Mouse (Mus musculus): ENCODE measurements at regions not wholly inside any gene's neighbourhood (a gene's known extent, or its start where the extent isn't known, plus 50 kb on each side); places are given as distances from the start of the nearest gene placed in this dataset.

DNA sequence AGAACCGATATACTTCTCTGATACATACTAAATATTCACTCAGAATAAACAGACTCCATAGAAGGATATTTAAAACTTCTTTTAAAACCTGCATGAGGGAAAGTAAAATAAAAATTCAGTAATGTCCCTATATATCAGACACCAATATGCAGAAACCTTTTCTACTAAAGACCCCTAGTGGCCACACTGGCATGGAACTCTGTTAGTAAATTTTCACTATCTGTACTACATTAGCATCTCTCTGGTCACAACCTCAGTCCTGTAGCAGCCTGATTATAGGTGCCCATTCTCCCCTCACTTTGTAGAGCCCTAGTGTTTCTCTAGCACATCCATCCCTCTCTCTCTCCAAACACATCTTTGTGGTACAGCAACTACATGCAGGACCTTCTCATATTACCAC lies 970.3 kb downstream of the Cdh11 start:
- DNase-seq (ENCODE audit: low spot score) = no peak

DNA sequence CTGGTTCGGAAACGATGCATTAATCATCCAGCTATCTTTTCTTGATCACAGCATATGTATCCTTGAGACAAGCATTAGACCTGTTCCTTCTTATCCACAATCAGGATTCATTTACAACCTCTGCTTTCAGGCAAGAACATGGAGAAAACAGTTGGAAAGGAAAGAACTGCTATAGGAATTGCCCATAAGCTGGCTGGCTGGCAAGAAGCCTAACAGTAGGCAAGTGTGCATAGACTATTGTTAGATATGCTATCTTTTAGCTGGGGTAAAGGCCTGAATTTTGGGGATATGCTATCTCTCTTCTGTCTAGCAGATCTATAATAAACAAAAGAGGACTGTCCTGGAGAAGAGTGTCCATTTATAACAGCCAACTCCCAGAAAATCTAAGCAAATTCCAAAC lies 981.9 kb downstream of the Cdh11 start:
- DNase-seq (ENCODE audit: low spot score) = no peak

- no peak for DNase-seq (ENCODE audit: low spot score)
These were observed 983.3 kb downstream of the Cdh11 start for GRCm38 (mm10) chr8:101802119-101802518.

- peak; percentile 4 for DNase-seq (ENCODE audit: low spot score)
These were observed 994.7 kb downstream of the Cdh11 start for GRCm38 (mm10) chr8:101790785-101791184.

DNA sequence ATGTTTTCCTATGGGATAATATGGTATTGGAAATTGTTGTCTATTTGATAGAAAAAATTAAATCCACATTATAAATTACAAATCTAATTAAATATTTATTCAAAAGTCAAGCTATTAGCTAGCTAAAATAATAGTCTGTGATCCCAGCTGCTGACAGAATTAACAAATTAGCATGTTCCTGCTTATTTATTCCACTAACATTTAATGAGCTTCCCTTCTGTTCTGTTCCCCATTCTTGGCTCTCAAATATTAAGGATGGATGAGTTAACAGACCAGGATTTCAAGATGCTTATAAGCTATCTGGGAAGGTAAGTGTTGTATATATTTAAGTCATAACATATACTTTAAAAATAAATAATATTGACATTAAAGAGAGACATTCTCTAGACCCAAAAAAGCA lies 998.6 kb downstream of the Cdh11 start:
- no peak for DNase-seq (ENCODE audit: low spot score)

DNA sequence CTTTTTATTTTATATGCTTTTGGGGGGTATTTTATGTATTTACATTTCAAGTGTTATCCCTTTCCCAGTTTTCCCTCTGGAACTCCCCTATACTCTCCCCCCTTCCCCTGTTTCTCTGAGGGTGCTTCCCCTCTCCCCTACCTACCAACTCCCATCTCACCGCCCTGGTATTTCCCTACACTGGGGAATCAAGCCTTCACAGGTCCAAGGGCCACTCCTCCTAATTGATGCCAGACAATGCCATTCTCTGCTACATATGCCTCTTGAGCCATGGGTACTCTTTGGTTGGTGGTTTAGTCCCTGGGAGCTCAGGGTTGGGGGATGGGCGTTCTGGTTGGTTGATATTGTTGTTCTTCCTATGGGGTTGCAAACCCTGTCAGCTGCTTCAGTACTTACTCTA lies 1002.9 kb downstream of the Cdh11 start:
- no peak for DNase-seq (ENCODE audit: low spot score)

DNA sequence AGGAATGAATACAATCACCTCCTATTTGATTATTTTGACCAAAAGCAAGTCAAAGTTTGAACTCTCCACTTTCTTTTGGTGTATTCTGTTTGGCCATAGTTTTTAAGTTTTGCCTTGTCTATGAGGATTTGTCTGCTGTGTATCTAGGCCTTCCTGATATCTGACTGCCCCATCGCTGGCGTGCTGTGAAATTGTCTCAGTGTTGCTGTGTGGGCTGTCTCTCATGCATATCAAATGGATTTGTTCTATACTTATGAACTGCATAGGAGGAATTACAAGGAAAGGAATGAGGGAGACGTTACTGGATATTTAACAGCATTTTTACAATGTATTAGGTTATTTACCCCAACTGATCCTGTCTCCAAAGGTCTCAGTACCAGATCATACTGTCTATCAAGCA lies 1003.5 kb downstream of the Cdh11 start:
- no peak for DNase-seq (ENCODE audit: low spot score)

DNA sequence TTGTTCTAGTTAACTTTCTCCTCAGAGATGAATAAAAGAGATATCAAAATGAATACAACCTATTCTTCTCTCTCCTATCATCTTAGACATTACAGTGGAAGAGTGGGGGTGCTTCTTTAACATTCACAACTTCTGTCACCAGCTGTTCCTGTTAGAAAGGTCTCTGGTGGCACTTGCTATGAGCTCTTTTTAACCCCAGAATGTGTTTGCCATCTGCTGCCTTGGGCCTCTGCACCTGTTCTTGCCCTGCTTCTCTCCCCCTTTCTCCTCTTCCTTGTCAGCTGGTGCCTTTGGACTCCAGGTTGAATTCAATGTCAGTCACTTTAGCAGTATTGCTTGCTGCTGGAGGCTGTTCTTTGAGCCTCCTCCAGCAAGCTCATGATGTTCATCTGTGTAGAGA lies 1005.5 kb downstream of the Cdh11 start:
- DNase-seq (ENCODE audit: low spot score) = no peak

GRCm38 (mm10) chr8:101767588-101767987 lies 1017.9 kb downstream of the Cdh11 start:
- no peak for DNase-seq (ENCODE audit: low spot score)

All from heart, adult 8-10 months (tissue).